In genomic region chr4:48770403-48770953, GRCm38 (mm10) we compare ENCODE assay signal across 11 mouse cellular contexts.
DNase-seq lines count a peak whose midpoint lies in the region; ATAC-seq and TF ChIP-seq lines count a peak whose summit lies in the region.
"Had no signal": no experiment of that assay in that cellular context is flagged by ENCODE, and none has a peak within 500 bp of the region (broad histone marks: within the 10 kb centered on the region; RNA-seq: fewer than 3 reads in every experiment).

No protein-coding gene starts in this region.

- H3K9ac ChIP-seq in liver, adult 2 months (ENCODE audit: low read depth, low read length): no peak overlapping the region
- no peak overlapping the region for H3K9ac ChIP-seq in stomach, embryonic 15.5 days

- WGBS in liver, adult 2 months: 24% methylated on average over 3 of the region's 3 CpGs
- 26% methylated on average over 3 of the region's 3 CpGs for WGBS in stomach, embryonic 15.5 days

- DNase-seq in liver, adult 2 months (ENCODE audit: extremely low read depth, low read depth, low spot score): peak; percentile 10
- DNase-seq in liver: no peak
- DNase-seq in forelimb bud, embryonic 11.5 days (ENCODE audit: low read depth, low spot score): peak; percentile 24
- DNase-seq in kidney, postnatal 14 days: peak; percentile 5
- no peak for DNase-seq in thymus, postnatal 10 days (ENCODE audit: low spot score in 2 of 2)
- no peak for DNase-seq in layer of hippocampus, postnatal 14 days (ENCODE audit: low spot score in 2 of 2)
- DNase-seq: adrenal gland, postnatal 10 days; thymus, postnatal 25 days had no signal

- H3K4me1 ChIP-seq in liver, adult 2 months (ENCODE audit: control insufficient read depth, insufficient read depth, low read length): no peaks in the 10 kb centered on the region
- H3K4me1 ChIP-seq in stomach, embryonic 15.5 days: no peaks in the 10 kb centered on the region

- ATAC-seq in stomach, embryonic 15.5 days (ENCODE audit: insufficient read depth, low FRiP score, low read depth): 0 out of 2 replicates have a peak, but pooled peaks have one; percentile 18

- no peak for TF ChIP-seq POLR2A in liver, adult 2 months (IDR thresholded peaks at IDR 0.05; ENCODE audit: extremely low read depth, insufficient read depth, low read length)

- H3K79me2 ChIP-seq in liver, adult 2 months (ENCODE audit: control insufficient read depth, insufficient read depth, low read length): no peaks in the 10 kb centered on the region

- no peak for TF ChIP-seq CTCF in liver, adult 2 months (IDR thresholded peaks at IDR 0.05; ENCODE audit: low read depth, low read length)

- no peak overlapping the region for H3K4me2 ChIP-seq in stomach, embryonic 15.5 days
- H3K4me2 ChIP-seq: heart, embryonic 11.5 days had no signal

- no peaks in the 10 kb centered on the region for H3K9me3 ChIP-seq in stomach, embryonic 15.5 days

- no peaks in the 10 kb centered on the region for H3K36me3 ChIP-seq in liver, adult 2 months (ENCODE audit: control insufficient read depth, insufficient read depth, low read length)
- H3K36me3 ChIP-seq in stomach, embryonic 15.5 days: no peaks in the 10 kb centered on the region

- H3K27ac ChIP-seq in liver, adult 2 months (replicated peaks; ENCODE audit: insufficient read depth, low read depth, low read length): no peak overlapping the region
- H3K27ac ChIP-seq in stomach, embryonic 15.5 days: no peak overlapping the region

- no peak overlapping the region for H3K4me3 ChIP-seq in liver, adult 2 months (ENCODE audit: insufficient read depth, low read depth, low read length)
- H3K4me3 ChIP-seq in stomach, embryonic 15.5 days (replicated peaks): no peak overlapping the region

- H3K27me3 ChIP-seq in liver, adult 2 months (ENCODE audit: control insufficient read depth, insufficient read depth, low read length): no peaks in the 10 kb centered on the region
- H3K27me3 ChIP-seq in stomach, embryonic 15.5 days (replicated peaks): no peaks in the 10 kb centered on the region
- H3K27me3 ChIP-seq: CH12.LX had no signal

Comparison
In these comparisons a context has a peak if more than half of its experiments do, and no peak if none do; other contexts are left out.
1. DNase-seq: peak in liver, adult 2 months (single experiment), forelimb bud, embryonic 11.5 days (single experiment) and kidney, postnatal 14 days (single experiment); none in liver (single experiment), thymus, postnatal 10 days (0 of 2) and layer of hippocampus, postnatal 14 days (0 of 2).